Comparison of ENCODE assay signal across 8 mouse cellular contexts in the genomic region with DNA sequence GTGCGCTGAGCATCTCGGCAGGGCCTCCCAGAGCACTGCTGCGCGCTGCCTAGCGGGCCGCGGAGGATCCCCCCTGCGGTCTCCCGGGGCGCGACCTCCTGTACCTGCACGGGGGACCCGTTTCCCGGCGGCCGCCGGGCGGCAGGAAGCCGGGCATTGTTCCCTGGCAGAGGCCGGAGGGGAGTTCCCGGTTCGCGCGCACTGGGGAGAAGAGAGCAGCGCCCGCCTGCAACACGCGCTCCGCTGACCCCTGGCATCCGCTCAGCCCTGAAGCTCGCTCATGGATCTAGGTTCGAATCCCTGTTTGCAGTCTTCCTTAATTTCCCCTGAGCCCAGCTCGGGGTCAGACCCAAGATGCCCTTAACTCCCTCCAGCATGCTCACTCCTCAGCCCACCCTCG. TPM values are rescaled to one million over a fixed set of nuclear protein-coding genes. Genes with fewer than 3 reads are reported as not detected.
DNase-seq lines count a peak whose midpoint lies in the region; ATAC-seq and TF ChIP-seq lines count a peak whose summit lies in the region.

No protein-coding gene starts in this region.

- H3K4me3 ChIP-seq in embryonic facial prominence, embryonic 14.5 days (ENCODE audit: low read depth, low read length) = no peak overlapping the region; the same call in 1 of the 2 replicates
- H3K4me3 ChIP-seq in hindbrain, postnatal 0 days (ENCODE audit: low read length) = peak overlapping the region; percentile 17
- peak overlapping the region; percentile 24; the same call in 1 of the 2 replicates for H3K4me3 ChIP-seq in midbrain, embryonic 12.5 days

- no peak overlapping the region for H3K27ac ChIP-seq in embryonic facial prominence, embryonic 14.5 days (replicated peaks; ENCODE audit: low read depth, low read length)
- no peak overlapping the region for H3K27ac ChIP-seq in hindbrain, postnatal 0 days
- no peak overlapping the region for H3K27ac ChIP-seq in midbrain, embryonic 12.5 days (replicated peaks)

- H3K9me3 ChIP-seq in embryonic facial prominence, embryonic 14.5 days (ENCODE audit: control insufficient read depth, low read length) = no peaks in the 10 kb centered on the region
- no peaks in the 10 kb centered on the region for H3K9me3 ChIP-seq in hindbrain, postnatal 0 days (ENCODE audit: low read length)
- H3K9me3 ChIP-seq in midbrain, embryonic 12.5 days = no peaks in the 10 kb centered on the region

- peaks cover 8% of the 10 kb centered on the region for H3K4me1 ChIP-seq in embryonic facial prominence, embryonic 14.5 days (ENCODE audit: control insufficient read depth, insufficient read depth, low read length)
- no peaks in the 10 kb centered on the region for H3K4me1 ChIP-seq in hindbrain, postnatal 0 days (ENCODE audit: insufficient read depth, low read length)
- H3K4me1 ChIP-seq in midbrain, embryonic 12.5 days = peaks cover 9% of the 10 kb centered on the region

- 7% methylated on average over 26 of the region's 34 CpGs for WGBS in embryonic facial prominence, embryonic 14.5 days
- WGBS in hindbrain, postnatal 0 days = 5% methylated on average over 32 of the region's 34 CpGs
- 3% methylated on average over 33 of the region's 34 CpGs for WGBS in midbrain, embryonic 12.5 days

- no peak for ATAC-seq in embryonic facial prominence, embryonic 14.5 days (ENCODE audit: low read depth)
- ATAC-seq in hindbrain, postnatal 0 days = no peak
- ATAC-seq in midbrain, embryonic 12.5 days (ENCODE audit: low FRiP score, low read depth) = no peak

- 0 out of 2 replicates have a peak overlapping the region, but pooled peaks have one; percentile 9 for H3K9ac ChIP-seq in embryonic facial prominence, embryonic 14.5 days (ENCODE audit: low read depth, low read length)
- H3K9ac ChIP-seq in hindbrain, postnatal 0 days (replicated peaks; ENCODE audit: low read length) = no peak overlapping the region
- 0 out of 2 replicates have a peak overlapping the region, but pooled peaks have one; percentile 17 for H3K9ac ChIP-seq in midbrain, embryonic 12.5 days (replicated peaks)

- peaks cover 13% of the 10 kb centered on the region for H3K27me3 ChIP-seq in embryonic facial prominence, embryonic 14.5 days (replicated peaks; ENCODE audit: control insufficient read depth, insufficient read depth, low read length)
- 0 out of 2 replicates have a peak, but pooled peaks cover 15% of the 10 kb centered on the region for H3K27me3 ChIP-seq in hindbrain, postnatal 0 days (ENCODE audit: insufficient read depth, low read length)
- H3K27me3 ChIP-seq in midbrain, embryonic 12.5 days = peaks cover 67% of the 10 kb centered on the region

- H3K36me3 ChIP-seq in embryonic facial prominence, embryonic 14.5 days (ENCODE audit: control insufficient read depth, insufficient read depth, low read length) = no peaks in the 10 kb centered on the region
- no peaks in the 10 kb centered on the region for H3K36me3 ChIP-seq in hindbrain, postnatal 0 days (ENCODE audit: insufficient read depth, low read length)
- H3K36me3 ChIP-seq in midbrain, embryonic 12.5 days = no peaks in the 10 kb centered on the region

- peak; percentile 56 for DNase-seq in adrenal gland, postnatal 10 days
- DNase-seq in adrenal gland, adult 18-20 months (ENCODE audit: low spot score in 2 of 2) = no peak
- DNase-seq in embryonic facial prominence, embryonic 14.5 days (ENCODE audit: low spot score) = no peak
- no peak for DNase-seq in hindbrain, postnatal 0 days (ENCODE audit: low spot score)
- DNase-seq in layer of hippocampus, adult 18-20 months (ENCODE audit: low spot score in 2 of 2) = no peak
- no peak for DNase-seq in ovary, postnatal 36 days (ENCODE audit: low spot score)
- DNase-seq in layer of hippocampus, postnatal 25 days (ENCODE audit: extremely low spot score in 1 of 2, low spot score in 1 of 2) = no peak

- peak overlapping the region; percentile 13; the same call in 1 of the 2 replicates for H3K4me2 ChIP-seq in embryonic facial prominence, embryonic 14.5 days (ENCODE audit: low read depth, low read length)
- H3K4me2 ChIP-seq in hindbrain, postnatal 0 days (ENCODE audit: low read depth, low read length) = 0 out of 2 replicates have a peak overlapping the region, but pooled peaks have one; percentile 27
- peak overlapping the region; percentile 35 for H3K4me2 ChIP-seq in midbrain, embryonic 12.5 days (replicated peaks)

- TF ChIP-seq CTCF in hindbrain, postnatal 0 days (IDR thresholded peaks at IDR 0.05; ENCODE audit: low read depth) = no peak

RNA-seq across cellular contexts. Expression of a gene that starts 19.4 kb away (rescaled TPM):
- 10 to 100 TPM; 12.1 to 13.0 TPM for total RNA-seq in adrenal gland, postnatal 10 days (2021)
- total RNA-seq in adrenal gland, adult 18-20 months (2021) = 10 to 100 TPM; 11.0 to 13.5 TPM
- polyA plus RNA-seq in embryonic facial prominence, embryonic 14.5 days (2014; fragmentation: Nextera tagmentation; extraction: Ambion mirVana) = 14.7 and 15.6 TPM in 2 replicates
- total RNA-seq in hindbrain, postnatal 0 days (2014; rRNA removed) = 6.8 and 8.0 TPM in 2 replicates
- 7.5 and 7.9 TPM in 2 replicates for polyA plus RNA-seq in hindbrain, postnatal 0 days (2015; fragmentation: Nextera tagmentation; extraction: Ambion mirVana)
- 3.9 and 4.4 TPM in 2 replicates for polyA plus RNA-seq in midbrain, embryonic 12.5 days (2016; fragmentation: Nextera tagmentation; extraction: Ambion mirVana)
- 10 to 100 TPM; 17.9 to 18.0 TPM for total RNA-seq in layer of hippocampus, adult 18-20 months (2021)
- 10 to 100 TPM; 16.3 to 17.0 TPM for total RNA-seq in layer of hippocampus, postnatal 25 days (2021)
